Mouse (Mus musculus) heart, embryonic 15.5 days (tissue): Measurements from ENCODE around the gene Lin52. TPM values are rescaled to one million over a fixed set of nuclear protein-coding genes. Genes with fewer than 3 reads are reported as not detected.
"Not testable (repeated sequence)": the region's sequence is repeated elsewhere in the genome, so short reads cannot be mapped to it uniquely, and the experiment has no call there.

Experiments used
- ATAC-seq: fragments of 200-750 bp; cut with Nextera tagmentation; replicated peaks from 2 replicates; pipeline ENCODE4 v1.8.0; 2017; ENCODE audit warnings: low read depth, moderate TSS enrichment; ENCODE audit not compliant: insufficient number of reproducible peaks, insufficient read depth, low FRiP score
- H3K27ac ChIP-seq: fragments of 300-500 bp; sonication (generic); 2 replicates; pipeline ENCODE4 v1.5.1; 2015; ENCODE audit warnings: mild to moderate bottlenecking, inconsistent platforms
- H3K27me3 ChIP-seq: fragments of 300-500 bp; sonication (generic); 2 replicates; pipeline ENCODE4 v1.6.1; 2015; ENCODE audit warnings: inconsistent platforms
- H3K36me3 ChIP-seq: fragments of 300-500 bp; sonication (generic); 2 replicates; pipeline ENCODE4 v1.6.1; 2015; ENCODE audit warnings: mild to moderate bottlenecking, inconsistent platforms
- H3K4me1 ChIP-seq: fragments of 300-500 bp; sonication (generic); replicated peaks from 2 replicates; pipeline ENCODE4 v1.6.1; 2015; ENCODE audit warnings: inconsistent platforms
- H3K4me2 ChIP-seq: fragments of 300-500 bp; sonication (generic); 2 replicates; pipeline ENCODE4 v1.6.1; 2015; ENCODE audit warnings: inconsistent platforms, mild to moderate bottlenecking, moderate library complexity
- H3K4me3 ChIP-seq: fragments of 300-500 bp; sonication (generic); 2 replicates; pipeline ENCODE4 v1.5.1; 2015; ENCODE audit warnings: mild to moderate bottlenecking, inconsistent platforms
- H3K9ac ChIP-seq: fragments of 300-500 bp; sonication (generic); 2 replicates; pipeline ENCODE4 v1.6.1; 2015; ENCODE audit warnings: mild to moderate bottlenecking, inconsistent platforms
- H3K9me3 ChIP-seq: fragments of 300-500 bp; sonication (generic); replicated peaks from 2 replicates; pipeline ENCODE4 v1.6.1; 2016; ENCODE audit warnings: inconsistent platforms
- WGBS: fragments of 180-500 bp; shearing (Covaris S2); methylation state at CpG from one replicate; pipeline ENCODE4 v1.1.7; 2015; ENCODE audit warnings: mixed read lengths; 5-methylcytosine and 5-hydroxymethylcytosine counted together
- polyA plus RNA-seq: library from polyadenylated mRNA; unstranded; fragments of >200 nt; fragmentation: Nextera tagmentation; extraction: Ambion mirVana; gene quantifications from 2 replicates; pipeline ENCODE4 v1.2.1, GENCODE M21; 2015

Lin52 gene
- polyA plus RNA-seq, 1 experiment from 2014 or later: 13.3 TPM

- H3K4me2 ChIP-seq: no peak overlapping the region
- H3K9me3 ChIP-seq: no peaks in the 10 kb centered on the region
- H3K9ac ChIP-seq: no peak overlapping the region
- no peak for ATAC-seq
- no peaks in the 10 kb centered on the region for H3K27me3 ChIP-seq
- no peak overlapping the region for H3K27ac ChIP-seq
- H3K4me3 ChIP-seq: no peak overlapping the region
- WGBS: 67% methylated on average over 2 of the region's 2 CpGs
- no peaks in the 10 kb centered on the region for H3K36me3 ChIP-seq
- H3K4me1 ChIP-seq: no peaks in the 10 kb centered on the region
These were observed 66.8 kb downstream of the Lin52 start for GRCm38 (mm10) chr12:84518018-84518417.

- H3K36me3 ChIP-seq: no peaks in the 10 kb centered on the region
- H3K9ac ChIP-seq: no peak overlapping the region
- no peak for ATAC-seq
- no peaks in the 10 kb centered on the region for H3K4me1 ChIP-seq
- no peak overlapping the region for H3K4me2 ChIP-seq
- 63% methylated on average over 3 of the region's 3 CpGs for WGBS
- H3K27ac ChIP-seq: no peak overlapping the region
- H3K4me3 ChIP-seq: no peak overlapping the region
- H3K9me3 ChIP-seq: no peaks in the 10 kb centered on the region
- no peaks in the 10 kb centered on the region for H3K27me3 ChIP-seq
These were observed 72.5 kb downstream of the Lin52 start for GRCm38 (mm10) chr12:84523728-84524127.

- Histone ChIP-seq H3K9ac (no peak overlapping the region), H3K27ac (no peak overlapping the region), H3K9me3 (no peaks in the 10 kb centered on the region), H3K4me1 (no peaks in the 10 kb centered on the region), H3K4me3 (no peak overlapping the region), H3K36me3 (no peaks in the 10 kb centered on the region), H3K27me3 (no peaks in the 10 kb centered on the region), H3K4me2 (no peak overlapping the region)
- ATAC-seq: no peak
- 67% methylated on average over 11 of the region's 11 CpGs for WGBS
These were observed 73.2 kb downstream of the Lin52 start for GRCm38 (mm10) chr12:84524147-84525050.

GRCm38 (mm10) chr12:84525422-84525821 is 74.2 kb downstream of the Lin52 start:
- Histone ChIP-seq H3K27ac (no peak overlapping the region), H3K4me3 (no peak overlapping the region), H3K4me1 (no peaks in the 10 kb centered on the region), H3K27me3 (no peaks in the 10 kb centered on the region), H3K4me2 (no peak overlapping the region), H3K9me3 (no peaks in the 10 kb centered on the region), H3K9ac (no peak overlapping the region), H3K36me3 (no peaks in the 10 kb centered on the region)
- ATAC-seq: no peak
- 86% methylated on average over 12 of the region's 12 CpGs for WGBS

GRCm38 (mm10) chr12:84530426-84530825 is 79.2 kb downstream of the Lin52 start:
- no peaks in the 10 kb centered on the region for H3K27me3 ChIP-seq
- WGBS: 82% methylated on average over 5 of the region's 5 CpGs
- ATAC-seq: no peak

GRCm38 (mm10) chr12:84531906-84532829 is 80.9 kb downstream of the Lin52 start:
- Histone ChIP-seq H3K9ac (no peak overlapping the region), H3K36me3 (peaks cover 9% of the 10 kb centered on the region; the same call in 1 of the 2 replicates), H3K27ac (no peak overlapping the region), H3K9me3 (no peaks in the 10 kb centered on the region), H3K4me2 (no peak overlapping the region), H3K27me3 (no peaks in the 10 kb centered on the region), H3K4me3 (no peak overlapping the region), H3K4me1 (no peaks in the 10 kb centered on the region)
- 80% methylated on average over 13 of the region's 13 CpGs for WGBS
- ATAC-seq: no peak

More at GRCm38 (mm10) chr12:84530426-84530825, 79.2 kb downstream of the Lin52 start:
- H3K4me1 ChIP-seq: no peaks in the 10 kb centered on the region
- H3K9ac ChIP-seq: no peak overlapping the region
- no peaks in the 10 kb centered on the region for H3K9me3 ChIP-seq
- peaks cover 9% of the 10 kb centered on the region; the same call in 1 of the 2 replicates for H3K36me3 ChIP-seq
- no peak overlapping the region for H3K4me3 ChIP-seq
- no peak overlapping the region for H3K4me2 ChIP-seq
- H3K27ac ChIP-seq: no peak overlapping the region

- 87% methylated on average over 8 of the region's 8 CpGs for WGBS
- H3K27me3 ChIP-seq: no peaks in the 10 kb centered on the region
- no peak for ATAC-seq
- H3K4me3 ChIP-seq: no peak overlapping the region
- H3K27ac ChIP-seq: no peak overlapping the region
- H3K9ac ChIP-seq: no peak overlapping the region
- no peaks in the 10 kb centered on the region for H3K9me3 ChIP-seq
- H3K4me1 ChIP-seq: no peaks in the 10 kb centered on the region
- no peak overlapping the region for H3K4me2 ChIP-seq
- peaks cover 9% of the 10 kb centered on the region; the same call in 1 of the 2 replicates for H3K36me3 ChIP-seq
These were observed 81.6 kb downstream of the Lin52 start for GRCm38 (mm10) chr12:84532830-84533199.

GRCm38 (mm10) chr12:84533706-84534486 is 82.7 kb downstream of the Lin52 start:
- 76% methylated on average over 7 of the region's 7 CpGs for WGBS
- Histone ChIP-seq H3K9me3 (no peaks in the 10 kb centered on the region), H3K4me1 (no peaks in the 10 kb centered on the region), H3K27ac (no peak overlapping the region), H3K36me3 (peaks cover 9% of the 10 kb centered on the region; the same call in 1 of the 2 replicates), H3K4me3 (no peak overlapping the region), H3K4me2 (no peak overlapping the region), H3K27me3 (no peaks in the 10 kb centered on the region), H3K9ac (no peak overlapping the region)
- ATAC-seq: no peak

- not testable (repeated sequence) for H3K27me3 ChIP-seq, H3K27ac ChIP-seq, H3K4me3 ChIP-seq, H3K4me2 ChIP-seq, H3K4me1 ChIP-seq, H3K9ac ChIP-seq, H3K36me3 ChIP-seq, H3K9me3 ChIP-seq, ATAC-seq
- 87% methylated on average over 3 of the region's 3 CpGs for WGBS
These were observed 88.3 kb downstream of the Lin52 start for GRCm38 (mm10) chr12:84539537-84539936.

- no peak for ATAC-seq
- no peaks in the 10 kb centered on the region for H3K4me1 ChIP-seq
- peaks cover 2% of the 10 kb centered on the region; the same call in 1 of the 2 replicates for H3K27me3 ChIP-seq
- H3K4me3 ChIP-seq: no peak overlapping the region
- 80% methylated on average over 11 of the region's 11 CpGs for WGBS
- H3K27ac ChIP-seq: no peak overlapping the region
- no peaks in the 10 kb centered on the region for H3K9me3 ChIP-seq
- no peaks in the 10 kb centered on the region for H3K36me3 ChIP-seq
- H3K9ac ChIP-seq: no peak overlapping the region
- H3K4me2 ChIP-seq: no peak overlapping the region
These were observed 90.3 kb downstream of the Lin52 start for GRCm38 (mm10) chr12:84541391-84541958.
